Mouse (Mus musculus): ENCODE results near the gene Abcg5. TPM values are rescaled to one million over a fixed set of nuclear protein-coding genes. Genes with fewer than 3 reads are reported as not detected.

Abcg5 gene
- total RNA-seq (2021) = not detected
- long read RNA-seq, experiment 1 = 0 reads
- long read RNA-seq, experiment 2, partial matches to known transcripts = 1 of 1 reads
- long read RNA-seq, experiment 2, other reads (novel, unspliced or antisense) = 0 of 1 reads

DNA sequence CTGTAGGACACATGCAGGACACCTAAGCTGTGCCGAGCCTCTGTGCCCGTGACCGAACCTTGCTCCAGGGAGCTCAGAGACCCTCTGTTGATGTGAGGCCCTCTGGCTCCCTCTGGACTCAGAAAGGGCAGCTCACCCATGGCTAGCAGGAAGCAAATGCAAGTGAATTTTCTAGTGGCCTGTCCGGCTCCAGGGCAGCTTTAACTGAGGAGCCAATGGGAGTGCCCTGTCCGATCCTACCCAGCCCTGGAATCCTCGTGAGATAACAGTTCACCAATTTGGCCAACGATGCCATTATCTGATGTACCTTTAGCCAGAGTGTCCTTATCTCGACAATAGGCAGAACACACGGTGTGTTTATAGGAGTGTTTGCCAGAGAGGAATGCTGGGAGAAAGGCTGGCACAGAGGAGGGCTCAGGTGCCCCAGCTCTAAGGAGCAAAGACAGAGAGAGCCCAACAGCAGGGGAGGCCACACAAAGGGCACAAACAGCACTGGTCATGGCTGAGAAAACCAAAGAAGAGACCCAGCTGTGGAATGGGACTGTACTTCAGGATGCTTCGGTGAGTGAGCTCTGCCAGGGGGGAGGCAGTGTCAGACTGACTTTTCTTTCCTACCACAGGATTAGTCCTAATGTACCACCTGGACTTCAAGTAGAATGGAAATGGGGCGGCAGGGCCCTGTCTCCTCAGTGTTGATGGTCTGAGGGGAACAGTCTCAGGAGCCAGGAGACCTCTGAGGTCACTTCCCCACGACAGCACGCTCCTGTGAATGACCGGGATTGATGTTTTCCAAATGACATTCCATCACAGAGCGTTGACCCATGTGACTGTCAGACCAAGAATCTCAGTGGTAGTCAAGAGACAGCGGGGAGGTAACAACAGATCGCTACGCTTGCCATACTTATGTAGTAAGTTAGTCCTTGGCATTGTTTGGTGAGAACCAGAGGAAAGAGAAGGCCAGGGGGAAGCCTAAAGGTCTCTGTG is at the start of gene Abcg5:
TSS of gene Abcg5 (minus strand) at position 278 of the 984 bp plus-strand sequence.
- DNase-seq = no peak

- peak in 1 of 2 experiments; percentile 27 for DNase-seq
These were observed 49.8 kb upstream of the Abcg5 start for GRCm38 (mm10) chr17:84732612-84733011.

DNA sequence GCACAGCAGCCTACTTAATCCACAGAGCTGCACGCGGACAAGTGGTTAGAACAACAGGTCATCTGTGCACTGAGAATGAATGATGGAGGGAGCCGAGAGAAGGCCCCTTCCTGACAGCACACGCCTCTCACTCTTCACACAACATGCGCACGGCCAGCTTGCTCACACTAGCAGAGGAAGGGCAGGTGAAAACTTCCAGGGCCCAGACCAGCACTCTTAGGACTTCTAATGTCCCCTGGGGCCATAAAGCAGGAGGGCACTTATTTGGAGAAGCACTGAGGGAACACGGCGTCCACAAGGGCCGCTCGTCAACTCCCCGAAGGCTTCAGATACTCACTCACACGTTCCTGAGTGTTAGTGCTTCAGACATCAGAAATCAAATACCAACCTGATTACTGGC is 48.5 kb upstream of the Abcg5 start:
- DNase-seq = no peak

DNA sequence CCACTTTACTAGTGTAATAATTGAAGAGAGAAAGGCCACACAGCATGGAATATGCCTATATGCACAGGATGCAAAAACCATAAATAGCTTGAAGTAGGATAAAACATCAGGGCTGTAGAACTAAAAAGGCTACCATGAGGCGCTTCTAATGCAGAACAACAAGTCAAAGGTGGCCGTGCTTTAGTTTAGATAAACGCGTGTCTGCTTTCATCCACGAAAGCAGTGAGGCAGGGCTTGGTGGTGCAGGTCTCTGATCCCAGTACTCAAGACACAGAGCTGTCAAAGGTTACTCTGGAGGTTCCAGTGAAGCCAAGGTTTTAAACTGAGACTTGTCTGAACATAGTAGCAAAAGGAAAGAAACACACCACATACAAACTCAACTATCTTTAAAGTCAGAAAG is 46.3 kb upstream of the Abcg5 start:
- DNase-seq = no peak

GRCm38 (mm10) chr17:84728201-84728911 is 45.5 kb upstream of the Abcg5 start:
- no peak for DNase-seq

DNA sequence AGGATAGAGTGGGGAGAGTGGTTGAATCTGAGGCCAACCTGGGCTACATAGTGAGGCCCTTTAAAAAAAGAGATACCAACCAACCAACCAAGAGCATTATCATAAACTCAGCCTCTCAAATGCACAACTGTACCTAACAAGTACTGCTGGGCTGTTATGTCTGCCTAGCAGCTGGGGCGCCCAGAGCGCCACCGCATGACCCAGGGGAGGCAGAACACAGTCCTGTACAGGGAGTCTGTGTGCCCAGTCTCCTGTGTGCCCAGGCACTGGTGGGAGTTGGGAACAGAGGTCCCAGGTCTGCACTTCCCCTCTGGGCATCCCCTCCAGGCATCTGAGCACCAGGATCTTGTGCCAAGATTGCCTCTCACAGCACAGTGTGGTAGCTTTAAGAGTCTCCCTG is 42.4 kb upstream of the Abcg5 start:
- DNase-seq = no peak

GRCm38 (mm10) chr17:84724028-84724427 is 41.2 kb upstream of the Abcg5 start:
- no peak for DNase-seq

- DNase-seq = no peak
These were observed 36.3 kb upstream of the Abcg5 start for GRCm38 (mm10) chr17:84719105-84719504.

DNA sequence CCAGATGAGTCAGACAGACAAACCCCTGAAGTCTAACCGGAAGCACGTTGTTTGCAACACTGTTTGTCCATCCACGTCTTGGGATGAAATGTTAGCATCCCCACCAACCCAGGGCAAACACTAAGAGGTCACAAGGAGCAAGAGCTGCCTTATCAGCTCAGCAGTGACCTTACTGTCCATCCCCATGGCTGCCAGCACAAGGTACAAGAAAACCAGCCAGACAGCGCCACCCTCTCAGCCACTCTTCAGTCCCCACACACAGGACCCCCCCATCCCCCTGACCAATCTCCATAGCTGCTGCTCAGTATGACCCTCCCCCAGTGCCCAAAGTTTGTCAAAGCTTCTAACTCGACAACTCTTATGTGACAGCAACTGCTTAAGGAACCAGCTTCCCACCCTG is 34.6 kb upstream of the Abcg5 start:
- DNase-seq = no peak

GRCm38 (mm10) chr17:84716252-84716872 is 33.6 kb upstream of the Abcg5 start:
- DNase-seq = no peak

DNA sequence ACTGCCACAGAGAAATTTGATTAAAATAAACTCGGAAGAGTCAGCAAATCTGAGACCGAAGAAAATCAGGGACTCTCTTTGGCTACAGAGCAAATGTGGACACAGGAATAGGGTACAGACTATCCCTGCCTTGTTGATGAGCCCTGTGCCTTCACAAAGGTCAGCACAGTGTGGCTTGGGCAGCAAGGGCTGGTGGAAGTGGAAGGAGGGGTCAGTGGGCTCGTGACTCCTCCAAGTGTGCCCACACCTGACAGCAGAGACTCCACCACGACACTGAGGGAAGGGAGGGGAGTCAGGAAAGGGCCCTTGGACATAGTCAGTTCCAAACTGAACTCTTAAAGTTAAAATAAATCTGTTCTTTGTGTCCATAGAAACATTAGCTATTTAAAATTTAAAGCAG is 32.1 kb upstream of the Abcg5 start:
- no peak for DNase-seq

DNA sequence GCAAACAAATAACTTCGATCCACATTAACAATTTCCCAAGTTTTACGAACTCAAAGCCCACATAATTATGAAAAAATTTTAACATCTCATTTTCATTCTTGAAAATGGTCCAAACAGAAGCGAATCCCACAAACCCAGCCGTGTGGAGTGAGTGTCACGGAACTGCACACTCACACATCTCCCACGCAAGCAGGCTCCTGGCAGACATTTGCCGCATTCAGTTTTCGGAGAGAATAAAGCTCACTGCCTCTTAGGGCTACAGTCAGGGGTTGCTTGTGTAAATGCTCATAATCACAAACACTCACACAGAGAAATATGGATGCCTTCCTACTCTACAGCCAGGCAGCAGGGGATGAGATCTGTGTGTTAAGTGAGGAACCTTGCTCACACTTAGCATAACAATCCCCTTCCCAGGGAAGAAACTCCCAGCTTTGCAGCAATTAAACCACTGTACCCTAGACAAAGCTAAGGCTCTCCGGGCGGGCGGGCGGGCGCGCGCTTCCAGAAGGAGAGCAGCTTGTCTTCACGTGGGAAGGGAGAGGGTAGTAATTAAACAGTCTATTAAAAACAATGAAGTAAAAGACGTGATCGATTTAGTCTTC is 30.9 kb upstream of the Abcg5 start:
- no peak for DNase-seq

DNA sequence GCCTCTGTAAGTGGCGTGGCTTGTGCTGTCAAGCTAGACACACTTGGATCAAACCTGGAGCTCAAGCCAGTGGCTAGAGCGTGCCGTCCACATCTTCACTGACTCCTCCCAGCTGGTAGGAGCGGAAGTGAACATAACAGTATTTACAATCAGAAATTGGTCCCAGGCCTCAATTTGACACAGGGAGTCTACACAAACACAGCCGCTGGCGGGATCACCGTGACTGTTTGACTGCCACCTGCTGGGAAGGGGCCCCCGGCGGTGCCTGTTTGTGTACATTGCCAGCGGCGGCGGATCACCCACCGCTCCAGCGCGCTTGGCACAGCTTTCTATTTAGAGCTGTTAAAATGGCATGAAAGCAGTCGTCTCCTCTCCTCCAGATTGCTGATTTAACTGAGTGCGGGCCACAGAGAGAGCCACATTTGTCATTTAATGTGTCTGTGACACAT is 26.6 kb upstream of the Abcg5 start:
- no peak for DNase-seq

DNA sequence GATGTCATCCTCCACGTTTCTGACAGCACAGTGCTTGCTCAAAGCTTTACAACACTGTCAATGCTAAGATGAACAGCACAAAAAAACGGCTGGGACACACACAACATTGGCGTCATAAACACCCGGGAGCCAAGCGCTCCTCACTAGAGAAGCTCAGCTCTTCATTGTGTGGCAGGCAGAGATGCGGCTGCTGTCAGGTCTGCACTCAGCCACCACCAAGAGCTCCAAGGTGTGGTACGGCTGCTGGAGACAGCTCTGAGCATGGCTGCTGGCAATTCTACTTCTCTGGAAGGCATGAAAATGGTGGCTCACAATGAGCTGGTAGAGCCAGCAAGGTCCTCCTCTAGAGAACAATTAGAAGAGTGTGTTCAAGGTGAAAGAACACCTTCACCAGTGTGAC is 26.0 kb upstream of the Abcg5 start:
- DNase-seq = no peak

GRCm38 (mm10) chr17:84707407-84707806 is 24.6 kb upstream of the Abcg5 start:
- peak in 1 of 2 experiments; percentile 20 for DNase-seq

DNA sequence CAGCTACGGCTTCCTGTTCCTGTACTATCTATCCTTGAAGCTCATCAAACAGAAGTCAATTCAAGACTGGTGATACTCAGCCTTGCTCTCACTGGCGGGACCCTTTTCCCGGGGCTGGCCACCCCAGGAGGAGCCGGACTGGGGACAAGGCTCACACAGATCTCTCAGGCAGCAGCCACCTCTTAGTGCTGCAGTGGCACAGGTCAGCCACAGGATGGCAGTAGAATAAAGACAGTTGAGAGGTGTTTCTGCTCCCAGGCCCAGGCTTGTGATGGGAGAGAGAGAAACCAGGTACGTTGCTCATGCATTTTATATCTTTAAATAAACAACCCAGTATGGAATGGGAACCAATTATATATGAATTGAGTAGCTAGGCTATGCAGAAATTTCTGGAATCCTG is 15.9 kb upstream of the Abcg5 start:
- peak; percentile 44 to 58 for DNase-seq

DNA sequence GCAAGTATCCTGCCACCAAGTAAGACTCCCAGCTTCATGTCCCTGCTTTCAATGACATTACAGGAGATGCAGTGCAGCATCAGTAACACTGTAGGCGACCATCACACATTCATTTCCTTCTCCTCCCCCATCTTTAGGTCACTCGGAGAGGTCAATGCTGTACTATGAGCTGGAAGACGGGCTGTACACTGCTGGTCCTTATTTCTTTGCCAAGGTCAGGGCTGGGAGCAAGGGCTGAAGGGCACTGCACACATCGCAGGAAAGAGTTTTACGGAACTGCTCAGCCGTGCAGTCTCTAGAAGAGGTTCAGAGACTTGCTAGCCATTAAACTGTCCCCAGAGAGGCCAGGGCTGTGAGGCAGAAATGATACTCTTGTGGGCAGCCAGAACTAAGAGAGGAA is 13.7 kb upstream of the Abcg5 start:
- DNase-seq = no peak

GRCm38 (mm10) chr17:84693741-84694140 is 10.9 kb upstream of the Abcg5 start:
- DNase-seq = peak in 1 of 2 experiments; percentile 16

- DNase-seq = no peak
These were observed 7.3 kb upstream of the Abcg5 start for GRCm38 (mm10) chr17:84690111-84690510.

DNA sequence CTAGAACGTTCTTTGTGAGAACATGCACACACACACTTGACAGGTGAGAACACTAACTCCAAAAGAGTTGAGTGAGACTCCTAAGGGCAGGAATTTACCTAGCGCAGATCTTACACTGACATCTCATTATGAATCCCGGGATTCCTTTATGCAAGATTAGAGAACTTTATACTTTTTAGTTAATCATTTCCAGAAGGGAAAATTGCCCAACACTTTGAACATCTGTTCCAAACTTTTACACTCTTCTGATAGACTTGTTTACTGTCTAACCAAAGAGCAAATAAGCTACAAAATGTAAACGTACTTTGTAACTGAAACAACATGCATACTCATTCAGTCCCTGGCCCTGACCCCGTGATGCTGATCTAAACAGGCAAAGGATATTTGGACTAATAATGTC is 6.5 kb upstream of the Abcg5 start:
- DNase-seq = peak in 1 of 2 experiments; percentile 18

DNA sequence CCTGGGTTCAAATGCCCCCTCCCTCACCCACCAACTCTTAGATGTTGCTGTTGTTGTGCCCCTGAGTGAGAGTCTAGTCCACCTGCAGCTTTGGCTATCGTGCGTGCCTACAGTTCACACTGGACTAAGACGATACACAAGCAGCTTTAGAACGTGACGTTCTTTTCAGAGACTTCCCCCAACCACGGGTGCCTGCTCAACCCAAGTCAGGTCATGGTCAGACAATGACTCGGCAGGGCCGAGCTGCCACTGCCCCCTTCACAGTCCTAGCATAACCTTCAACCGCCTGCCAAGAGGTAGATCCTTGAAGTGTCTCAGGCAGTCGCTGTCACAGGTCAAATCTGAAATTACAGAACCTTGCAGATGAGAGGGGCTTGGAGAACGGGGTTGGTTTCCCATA is 6.0 kb upstream of the Abcg5 start:
- peak; percentile 69 to 83 for DNase-seq

DNA sequence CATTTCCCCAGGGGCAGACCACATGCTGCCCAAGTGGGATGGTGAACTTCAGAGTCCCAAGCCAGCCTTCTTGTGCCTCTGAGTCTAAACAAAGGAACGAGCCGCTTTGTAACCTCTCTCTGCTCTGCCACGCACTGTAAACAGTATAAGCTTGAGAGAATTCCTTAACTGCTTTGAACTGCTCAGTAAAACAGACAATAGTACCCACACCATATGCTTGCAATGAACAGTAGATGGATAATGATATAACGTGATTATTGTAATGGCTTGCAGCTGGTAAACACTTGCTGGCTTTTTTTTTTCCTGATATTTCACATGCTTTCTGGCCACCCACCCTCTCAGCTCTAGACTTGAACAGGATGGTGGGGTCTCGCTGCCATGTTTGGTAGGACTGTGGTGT is 5.2 kb upstream of the Abcg5 start:
- no peak for DNase-seq
